Mouse (Mus musculus) embryonic facial prominence, embryonic 11.5 days (tissue): ENCODE results near the gene Tmem115. TPM values are rescaled to one million over a fixed set of nuclear protein-coding genes. Genes with fewer than 3 reads are reported as not detected.

Experiments
- ATAC-seq: fragments of 200-750 bp; cut with Nextera tagmentation; replicated peaks from 2 replicates; pipeline ENCODE4 v1.8.0; 2017; ENCODE audit warnings: low read depth; ENCODE audit not compliant: insufficient number of reproducible peaks, low FRiP score, low TSS enrichment
- DNase-seq: peaks from one replicate; pipeline ENCODE4 v3.0.0-alpha.2; 2015; ENCODE audit warnings: low spot score
- H3K27ac ChIP-seq: fragments of 300-500 bp; sonication (generic); replicated peaks from 2 replicates; pipeline ENCODE4 v1.5.1; 2014; ENCODE audit warnings: mild to moderate bottlenecking, low read depth, low read length, control low read depth
- H3K27me3 ChIP-seq: fragments of 300-500 bp; sonication (generic); 2 replicates; pipeline ENCODE4 v1.6.1; 2014; ENCODE audit warnings: mild to moderate bottlenecking, low read length, moderate library complexity, mixed read lengths; ENCODE audit not compliant: control insufficient read depth, insufficient read depth
- H3K36me3 ChIP-seq: fragments of 300-500 bp; sonication (generic); replicated peaks from 2 replicates; pipeline ENCODE4 v1.6.1; 2014; ENCODE audit warnings: low read depth, mild to moderate bottlenecking, low read length, moderate library complexity, mixed read lengths; ENCODE audit not compliant: control insufficient read depth, insufficient read depth
- H3K4me1 ChIP-seq: fragments of 300-500 bp; sonication (generic); 2 replicates; pipeline ENCODE4 v1.6.1; 2014; ENCODE audit warnings: low read length, mixed read lengths; ENCODE audit not compliant: control insufficient read depth, insufficient read depth
- H3K4me2 ChIP-seq: fragments of 300-500 bp; sonication (generic); 2 replicates; pipeline ENCODE4 v1.6.1; 2014; ENCODE audit warnings: low read depth, mild to moderate bottlenecking, control low read depth, low read length, moderate library complexity
- H3K4me3 ChIP-seq: fragments of 300-500 bp; sonication (generic); 2 replicates; pipeline ENCODE4 v1.5.1; 2014; ENCODE audit warnings: low read depth, low read length, control low read depth
- H3K9ac ChIP-seq: fragments of 300-500 bp; sonication (generic); replicated peaks from 2 replicates; pipeline ENCODE4 v1.6.1; 2014; ENCODE audit warnings: mild to moderate bottlenecking, control low read depth, low read length
- H3K9me3 ChIP-seq: fragments of 300-500 bp; sonication (generic); replicated peaks from 2 replicates; pipeline ENCODE4 v1.6.1; 2016; ENCODE audit warnings: mild to moderate bottlenecking, low read length, inconsistent platforms, mixed read lengths; ENCODE audit not compliant: control insufficient read depth
- WGBS: fragments of 180-500 bp; shearing (Covaris S2); extraction: QIAGEN DNeasy Blood & Tissue Kit; methylation state at CpG from one replicate; pipeline ENCODE4 v1.1.7; 2014; 5-methylcytosine and 5-hydroxymethylcytosine counted together
- polyA plus RNA-seq: library from polyadenylated mRNA; unstranded; fragments of >200 nt; fragmentation: Nextera tagmentation; extraction: Ambion mirVana; gene quantifications from 2 replicates; pipeline ENCODE4 v1.2.1, GENCODE M21; 2014

Tmem115 gene
- polyA plus RNA-seq, 1 experiment from 2014 or later: 43.3 TPM

DNA sequence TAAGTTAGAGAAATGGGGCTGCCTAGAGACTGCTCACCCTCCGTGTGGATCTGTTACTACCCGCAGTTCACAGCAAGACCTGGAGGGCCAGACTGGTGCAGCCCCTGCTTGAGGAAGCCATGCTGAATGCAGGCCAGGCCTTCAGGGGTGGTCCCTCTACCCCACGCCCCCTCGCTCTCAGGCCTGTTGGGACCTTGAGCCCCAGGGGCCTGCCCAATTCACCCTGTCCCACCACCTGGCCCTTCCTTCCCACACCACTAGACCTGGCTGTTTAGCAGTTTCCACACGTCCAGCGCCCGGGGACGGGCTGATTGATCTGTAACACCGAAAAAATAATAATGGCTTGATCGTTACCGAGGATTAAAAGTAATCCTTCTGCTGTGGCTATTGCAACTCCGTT lies 39.5 kb upstream of the Tmem115 start:
- Histone ChIP-seq H3K9me3 (no peaks in the 10 kb centered on the region), H3K36me3 (no peaks in the 10 kb centered on the region), H3K4me2 (no peak overlapping the region), H3K4me3 (no peak overlapping the region), H3K9ac (no peak overlapping the region), H3K27me3 (no peaks in the 10 kb centered on the region), H3K27ac (no peak overlapping the region), H3K4me1 (no peaks in the 10 kb centered on the region; the same call in 1 of the 2 replicates)
- ATAC-seq: no peak
- DNase-seq: no peak
- WGBS: 65% methylated on average over 12 of the region's 12 CpGs

DNA sequence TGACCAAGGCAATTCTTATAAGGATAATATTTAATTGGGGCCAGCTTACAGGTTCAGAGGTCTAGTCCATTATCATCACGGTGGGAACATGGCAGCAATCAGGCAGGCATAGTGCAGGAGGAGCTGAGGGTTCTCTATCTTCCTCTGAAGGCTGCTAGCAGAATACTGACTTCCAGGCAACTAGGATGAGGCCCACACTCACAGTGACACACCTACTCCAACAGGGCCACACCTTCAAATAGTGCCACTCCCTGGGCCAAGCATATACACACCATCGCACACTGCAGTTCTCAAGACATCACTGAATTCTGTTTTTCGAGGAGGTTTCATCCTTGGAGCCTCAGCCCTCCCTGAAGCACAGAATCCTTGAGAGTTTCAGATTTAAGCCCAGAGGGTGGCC lies 37.4 kb upstream of the Tmem115 start:
- ATAC-seq: no peak
- WGBS: 80% methylated on average over 3 of the region's 3 CpGs
- Histone ChIP-seq H3K36me3 (no peaks in the 10 kb centered on the region), H3K27me3 (no peaks in the 10 kb centered on the region), H3K4me1 (no peaks in the 10 kb centered on the region; the same call in 1 of the 2 replicates), H3K27ac (no peak overlapping the region), H3K9me3 (no peaks in the 10 kb centered on the region), H3K9ac (no peak overlapping the region), H3K4me2 (no peak overlapping the region), H3K4me3 (no peak overlapping the region)
- DNase-seq: no peak

DNA sequence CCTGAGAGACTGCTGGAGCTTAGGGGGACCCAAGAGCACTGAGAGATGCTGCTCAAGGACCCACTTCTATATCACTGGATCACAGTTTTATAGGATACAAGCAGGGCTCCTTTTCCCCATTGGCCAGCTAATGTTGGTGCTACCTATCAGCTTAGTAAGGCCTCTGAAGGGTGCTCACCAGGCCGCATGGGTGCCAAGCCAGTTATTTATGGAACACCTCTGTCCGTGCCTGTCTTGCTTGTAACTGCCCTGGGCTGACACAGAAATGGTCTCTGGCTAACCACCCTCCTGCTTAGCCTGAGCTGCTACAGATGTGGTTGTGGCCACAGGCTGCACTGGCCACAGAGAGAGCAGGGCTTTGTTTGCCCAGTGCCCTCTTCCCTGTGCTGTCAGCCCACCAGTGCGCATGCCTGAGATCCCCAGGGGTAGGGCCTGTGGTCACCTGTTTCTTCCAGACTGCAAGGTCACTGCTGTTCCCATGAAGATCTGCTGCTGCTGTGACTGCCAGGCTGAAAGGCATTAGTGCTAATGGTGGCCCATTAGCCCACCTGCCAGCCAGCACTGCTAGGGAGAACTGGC lies 32.9 kb upstream of the Tmem115 start:
- ATAC-seq (no peak), DNase-seq (no peak)
- Histone ChIP-seq H3K27me3 (no peaks in the 10 kb centered on the region), H3K27ac (no peak overlapping the region), H3K9me3 (no peaks in the 10 kb centered on the region), H3K4me1 (no peaks in the 10 kb centered on the region), H3K4me2 (no peak overlapping the region), H3K4me3 (no peak overlapping the region), H3K9ac (no peak overlapping the region), H3K36me3 (no peaks in the 10 kb centered on the region)
- WGBS: 83% methylated on average over 3 of the region's 3 CpGs

DNA sequence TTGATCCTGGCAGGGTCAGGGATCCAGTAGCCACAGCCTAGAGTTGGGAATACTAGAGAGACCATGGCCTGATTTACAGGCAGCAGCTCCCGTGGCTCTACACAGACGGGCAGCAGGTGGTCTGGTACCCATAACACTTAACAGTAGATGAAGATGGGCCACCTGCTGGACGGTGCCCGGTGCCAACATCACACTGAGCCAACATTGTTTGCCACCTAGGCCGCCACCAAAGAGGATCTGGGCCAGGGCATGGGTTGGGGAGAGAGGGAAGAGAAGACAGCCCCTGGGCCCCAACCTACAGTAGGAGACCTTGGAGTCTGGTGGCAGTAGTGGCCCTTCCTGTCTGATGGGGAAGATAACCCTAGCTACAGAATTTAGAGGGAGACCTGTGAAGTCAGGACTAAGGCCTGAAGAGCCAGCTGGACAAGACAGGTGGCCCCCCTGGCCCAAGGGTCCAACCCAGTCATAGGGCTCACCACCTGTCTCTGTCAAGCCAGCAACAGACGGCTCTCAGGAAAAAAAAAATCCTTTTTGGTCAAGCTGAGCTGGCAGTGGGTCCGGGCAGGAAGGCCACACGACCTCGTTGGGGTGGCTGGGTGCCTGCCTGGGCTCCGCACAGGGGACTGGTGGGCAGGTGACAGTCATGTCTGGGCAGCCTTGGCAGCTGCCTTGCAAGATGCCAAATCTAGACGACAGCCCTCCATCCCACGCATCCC lies 31.5 kb upstream of the Tmem115 start:
- Histone ChIP-seq H3K36me3 (no peaks in the 10 kb centered on the region), H3K27ac (no peak overlapping the region), H3K9ac (no peak overlapping the region), H3K27me3 (no peaks in the 10 kb centered on the region; the same call in 1 of the 2 replicates), H3K4me3 (no peak overlapping the region), H3K9me3 (no peaks in the 10 kb centered on the region), H3K4me2 (no peak overlapping the region), H3K4me1 (no peaks in the 10 kb centered on the region)
- WGBS: 92% methylated on average over 12 of the region's 12 CpGs
- ATAC-seq: no peak
- DNase-seq: no peak

DNA sequence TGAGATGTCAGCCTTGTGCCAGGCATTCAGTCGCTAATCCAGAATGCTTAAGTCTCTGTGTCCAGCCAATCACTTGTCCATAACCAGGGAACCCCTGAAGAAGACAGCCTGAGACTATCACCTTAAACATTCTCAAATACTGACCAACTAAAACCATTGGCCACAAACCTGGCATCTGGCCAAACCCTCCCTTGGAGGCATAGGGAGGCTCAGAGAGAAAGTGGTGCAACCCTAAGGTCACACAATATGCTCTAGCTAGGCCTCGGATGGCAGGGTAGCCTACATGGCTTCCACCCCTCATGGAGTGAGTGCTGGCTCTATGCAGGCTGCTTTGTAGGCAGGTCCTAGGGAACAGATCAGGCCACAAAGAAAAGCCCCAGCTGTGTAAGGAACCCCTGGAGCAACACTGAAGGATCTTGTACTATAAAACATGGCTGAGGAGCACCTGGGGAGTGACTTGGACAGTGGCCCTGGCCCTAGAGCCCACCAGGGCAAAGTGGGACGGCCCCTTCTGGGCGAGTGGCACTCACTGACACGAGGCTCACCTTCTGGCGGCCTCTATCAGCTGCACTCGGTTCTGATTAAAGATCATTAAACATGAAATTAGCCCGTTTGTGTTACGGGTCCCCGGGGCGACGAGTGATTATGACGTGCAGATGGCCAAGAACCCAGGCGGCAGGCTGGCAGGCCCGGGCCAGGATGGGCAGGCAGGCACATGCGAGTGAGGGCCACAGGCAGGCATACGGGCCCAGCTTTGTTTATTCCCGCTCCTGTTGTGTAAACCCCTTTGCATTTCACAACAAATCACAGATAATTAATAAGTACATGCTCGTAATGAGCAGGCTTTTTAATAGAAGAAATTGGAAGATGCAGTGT lies 28.8 kb upstream of the Tmem115 start:
- no peak for ATAC-seq

DNA sequence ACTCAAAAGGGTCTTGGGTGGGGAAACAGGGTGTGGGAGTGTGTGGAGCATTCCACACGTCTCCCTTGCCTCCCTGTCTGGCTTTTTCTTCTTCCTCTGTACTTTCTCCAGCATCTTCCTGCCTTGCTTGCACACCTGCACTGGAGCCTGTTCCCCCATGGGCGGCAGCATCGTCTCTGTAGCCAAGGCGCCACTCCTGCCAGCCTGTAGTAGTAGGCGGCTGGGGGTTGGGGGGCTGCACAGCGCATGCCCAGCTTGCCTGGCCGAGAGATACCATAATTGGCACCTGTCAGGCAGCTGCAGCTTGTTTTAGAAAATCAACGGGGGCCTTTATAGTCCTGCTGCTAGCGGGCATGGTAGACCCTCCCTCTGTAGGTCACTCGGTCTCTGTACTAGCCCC lies 25.5 kb upstream of the Tmem115 start:
- H3K4me1 ChIP-seq: no peaks in the 10 kb centered on the region
- no peak overlapping the region for H3K9ac ChIP-seq
- no peak overlapping the region for H3K27ac ChIP-seq
- H3K4me3 ChIP-seq: no peak overlapping the region
- no peak for DNase-seq
- H3K36me3 ChIP-seq: no peaks in the 10 kb centered on the region
- no peak overlapping the region for H3K4me2 ChIP-seq
- no peaks in the 10 kb centered on the region for H3K9me3 ChIP-seq
- no peak for ATAC-seq
- H3K27me3 ChIP-seq: no peaks in the 10 kb centered on the region; the same call in 1 of the 2 replicates
- 58% methylated on average over 10 of the region's 10 CpGs for WGBS

More for the DNA sequence above, 28.8 kb upstream of the Tmem115 start:
- Histone ChIP-seq H3K4me2 (no peak overlapping the region), H3K4me3 (no peak overlapping the region), H3K27me3 (no peaks in the 10 kb centered on the region; the same call in 1 of the 2 replicates), H3K27ac (no peak overlapping the region), H3K9ac (no peak overlapping the region), H3K36me3 (no peaks in the 10 kb centered on the region), H3K9me3 (no peaks in the 10 kb centered on the region), H3K4me1 (no peaks in the 10 kb centered on the region)
- DNase-seq: no peak
- 72% methylated on average over 19 of the region's 19 CpGs for WGBS

DNA sequence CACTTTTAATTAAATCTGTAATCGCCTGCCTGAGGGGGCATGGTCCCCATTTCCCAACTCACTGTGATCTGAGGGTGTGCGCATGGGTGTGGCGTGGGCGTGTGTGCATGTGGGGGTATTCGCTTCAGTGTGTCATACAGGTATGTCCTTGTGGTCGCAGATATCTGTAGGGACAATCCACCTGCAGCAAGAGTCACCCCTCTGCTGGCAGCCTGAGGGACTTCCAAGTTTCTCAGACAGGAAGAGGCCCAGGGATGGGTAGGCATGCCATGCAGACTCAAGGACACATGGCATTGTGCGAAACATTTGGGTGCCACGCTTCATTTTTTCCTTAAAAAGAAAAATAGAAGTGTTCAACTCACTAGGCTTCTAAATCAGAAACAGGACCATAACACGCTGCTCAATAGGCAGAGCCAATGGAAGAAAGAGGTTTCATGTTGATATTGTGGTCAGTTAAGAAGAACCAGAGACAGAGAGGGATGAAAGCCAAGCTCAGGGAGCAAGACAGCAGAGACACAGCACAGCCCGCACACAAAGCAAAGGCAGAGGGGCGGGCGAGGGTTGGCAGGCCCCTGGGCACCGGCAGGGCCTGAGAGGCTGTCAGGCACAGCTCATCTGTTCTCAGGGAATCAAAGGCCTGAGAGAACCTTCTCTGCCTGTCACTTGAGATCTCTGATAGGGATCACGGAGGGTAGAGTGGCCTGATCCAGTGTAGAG lies 23.2 kb upstream of the Tmem115 start:
- no peaks in the 10 kb centered on the region; the same call in 1 of the 2 replicates for H3K27me3 ChIP-seq
- 81% methylated on average over 14 of the region's 14 CpGs for WGBS
- DNase-seq (no peak), ATAC-seq (no peak)
- H3K9me3 ChIP-seq: no peaks in the 10 kb centered on the region
- H3K36me3 ChIP-seq: no peaks in the 10 kb centered on the region
- no peak overlapping the region for H3K4me2 ChIP-seq
- H3K4me1 ChIP-seq: no peaks in the 10 kb centered on the region
- H3K4me3 ChIP-seq: no peak overlapping the region
- H3K27ac ChIP-seq: no peak overlapping the region
- no peak overlapping the region for H3K9ac ChIP-seq
